9 mouse cellular contexts compared by ENCODE assay signal in the genomic region with DNA sequence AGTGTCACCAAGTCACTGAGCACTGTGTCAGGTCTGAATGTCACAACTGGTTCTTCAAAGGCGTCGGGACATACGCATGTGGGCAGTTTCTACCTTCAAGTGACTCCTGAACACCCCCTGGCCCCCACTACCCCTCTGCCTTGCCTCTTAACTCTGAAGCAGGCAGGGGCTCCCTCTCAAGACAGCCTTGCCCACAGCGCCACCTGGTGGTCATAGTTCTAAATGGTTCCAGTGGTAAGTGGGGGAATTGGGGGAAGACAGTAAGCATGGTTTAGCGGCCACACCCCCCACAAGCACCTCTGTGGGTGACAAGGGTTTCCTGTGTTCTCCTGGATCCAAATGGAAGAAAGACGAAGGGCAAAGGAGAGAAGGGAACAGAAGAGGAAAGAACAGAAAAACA.
DNase-seq lines count a peak whose midpoint lies in the region; ATAC-seq lines count a peak whose summit lies in the region.
"Had no signal": no experiment of that assay in that cellular context is flagged by ENCODE, and none has a peak within 500 bp of the region (broad histone marks: within the 10 kb centered on the region; RNA-seq: fewer than 3 reads in every experiment).

No protein-coding gene starts in this region.

- WGBS in hindbrain, embryonic 16.5 days: 18% methylated on average over 6 of the region's 6 CpGs

- peak; percentile 93 for DNase-seq in NIH3T3 (ENCODE audit: low read depth)
- peak; percentile 76 to 89 for DNase-seq in cerebellum, postnatal 25 days
- peak; percentile 87 for DNase-seq in gastrocnemius, adult 18-20 months (ENCODE audit: low spot score)
- peak; percentile 84 to 93 for DNase-seq in left cerebral cortex, adult 18-20 months (ENCODE audit: low spot score in 2 of 2)
- peak; percentile 71 to 89 for DNase-seq in lung, postnatal 4 days
- peak; percentile 78 for DNase-seq in retina, postnatal 7 days (ENCODE audit: low read depth, low spot score)
- peak; percentile 96 for DNase-seq in thymus, postnatal 4 days

- H3K27me3 ChIP-seq in hindbrain, embryonic 16.5 days (replicated peaks; ENCODE audit: control insufficient read depth, insufficient read depth, low read length): no peaks in the 10 kb centered on the region

- 0 out of 2 replicates have a peak, but pooled peaks cover 3% of the 10 kb centered on the region for H3K4me1 ChIP-seq in hindbrain, embryonic 16.5 days (ENCODE audit: control insufficient read depth, insufficient read depth, low read depth, low read length)

- no peak overlapping the region for H3K4me3 ChIP-seq in hindbrain, embryonic 16.5 days (ENCODE audit: low read length)
- H3K4me3 ChIP-seq: myocyte had no signal

- no peaks in the 10 kb centered on the region for H3K9me3 ChIP-seq in hindbrain, embryonic 16.5 days (ENCODE audit: control insufficient read depth, low read length)

- no peak overlapping the region for H3K4me2 ChIP-seq in hindbrain, embryonic 16.5 days (ENCODE audit: low read length)

- no peak overlapping the region for H3K9ac ChIP-seq in hindbrain, embryonic 16.5 days (ENCODE audit: low read depth, low read length)

- no peak overlapping the region for H3K27ac ChIP-seq in hindbrain, embryonic 16.5 days (ENCODE audit: low read depth, low read length)

- ATAC-seq in hindbrain, embryonic 16.5 days: peak; percentile 51; the same call in 1 of the 2 replicates

- H3K36me3 ChIP-seq in hindbrain, embryonic 16.5 days (ENCODE audit: control insufficient read depth, insufficient read depth, low read length): no peaks in the 10 kb centered on the region; the same call in 1 of the 2 replicates
